Mouse (Mus musculus) C2C12 (cell line): Measurements from ENCODE around the gene Iars2.

ENCODE experiments used
- CEBPB ChIP-seq: IDR thresholded peaks from one replicate; pipeline ENCODE4 v1.6.1; 2011; ENCODE audit warnings: low read depth, mild to moderate bottlenecking, control low read depth, moderate library complexity
- CTCF ChIP-seq: IDR thresholded peaks from one replicate; pipeline ENCODE4 v1.5.1; 2011; ENCODE audit not compliant: control insufficient read depth, insufficient read depth, insufficient read length
- FOSL1 ChIP-seq: IDR thresholded peaks from one replicate; pipeline ENCODE4 v1.8.0; 2011; ENCODE audit warnings: mild to moderate bottlenecking, low read length; ENCODE audit not compliant: poor library complexity, insufficient read depth, severe bottlenecking
- MAX ChIP-seq: IDR thresholded peaks from one replicate; pipeline ENCODE4 v1.6.1; 2011; ENCODE audit warnings: mild to moderate bottlenecking, control low read depth
- MYOD1 ChIP-seq: IDR thresholded peaks from one replicate; pipeline ENCODE4 v1.6.1; 2011; ENCODE audit warnings: low read depth; ENCODE audit not compliant: control insufficient read depth, insufficient read length
- MYOG ChIP-seq: IDR thresholded peaks from one replicate; pipeline ENCODE4 v1.6.1; 2011; ENCODE audit not compliant: control insufficient read depth, insufficient read length; ENCODE audit errors: extremely low read depth
- USF1 ChIP-seq: IDR thresholded peaks from one replicate; pipeline ENCODE4 v1.6.1; 2011; ENCODE audit warnings: low read depth, mild to moderate bottlenecking, control low read depth, moderate library complexity

DNA sequence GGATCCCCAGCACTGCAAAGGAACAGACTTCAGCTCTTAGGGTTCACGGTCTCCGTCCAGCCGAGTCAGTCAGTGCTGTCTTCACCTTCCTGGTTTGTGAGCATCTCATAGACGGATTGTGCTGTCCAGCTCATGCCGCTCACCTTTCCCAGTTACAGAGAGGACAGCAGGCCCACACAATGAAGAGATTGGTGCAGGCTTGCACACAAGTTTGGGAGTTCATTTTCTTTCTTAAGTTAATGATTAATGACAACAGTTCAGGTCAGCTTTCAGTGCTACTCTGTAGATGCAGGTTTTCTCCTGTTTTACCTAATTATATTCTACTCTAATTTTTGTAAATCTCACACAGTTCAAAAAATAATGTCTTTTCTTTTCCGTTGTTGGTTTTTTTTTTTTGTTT is 40.8 kb upstream of the Iars2 start:
- TF ChIP-seq CTCF (no peak), CEBPB (no peak), MYOG (no peak), MYOD1 (no peak), USF1 (no peak), MAX (no peak), FOSL1 (no peak)
